Comparison of ENCODE assay signal across 8 mouse cellular contexts in genomic region chr6:136803093-136803738, GRCm38 (mm10). TPM values are rescaled to one million over a fixed set of nuclear protein-coding genes. Genes with fewer than 3 reads are reported as not detected.
DNase-seq lines count a peak whose midpoint lies in the region; ATAC-seq lines count a peak whose summit lies in the region.

No protein-coding gene starts in this region.

- peak overlapping the region; percentile 93 for H3K9ac ChIP-seq in kidney, embryonic 15.5 days
- H3K9ac ChIP-seq in hindbrain, embryonic 13.5 days: peak overlapping the region; percentile 99
- H3K9ac ChIP-seq in midbrain, embryonic 15.5 days: peak overlapping the region; percentile 96

- H3K9me3 ChIP-seq in kidney, embryonic 15.5 days (replicated peaks): no peaks in the 10 kb centered on the region
- H3K9me3 ChIP-seq in hindbrain, embryonic 13.5 days: no peaks in the 10 kb centered on the region
- no peaks in the 10 kb centered on the region for H3K9me3 ChIP-seq in midbrain, embryonic 15.5 days

- peak overlapping the region; percentile 100 for H3K27ac ChIP-seq in kidney, embryonic 15.5 days
- peak overlapping the region; percentile 100 for H3K27ac ChIP-seq in hindbrain, embryonic 13.5 days
- peak overlapping the region; percentile 100 for H3K27ac ChIP-seq in midbrain, embryonic 15.5 days

- H3K4me1 ChIP-seq in kidney, embryonic 15.5 days: peaks cover 22% of the 10 kb centered on the region
- peaks cover 20% of the 10 kb centered on the region for H3K4me1 ChIP-seq in hindbrain, embryonic 13.5 days (replicated peaks)
- peaks cover 27% of the 10 kb centered on the region for H3K4me1 ChIP-seq in midbrain, embryonic 15.5 days

- 20% methylated on average over 12 of the region's 12 CpGs for WGBS in kidney, embryonic 15.5 days
- WGBS in hindbrain, embryonic 13.5 days: 22% methylated on average over 12 of the region's 12 CpGs
- 24% methylated on average over 12 of the region's 12 CpGs for WGBS in midbrain, embryonic 15.5 days

- H3K4me3 ChIP-seq in kidney, embryonic 15.5 days (replicated peaks): peak overlapping the region; percentile 78
- H3K4me3 ChIP-seq in hindbrain, embryonic 13.5 days: peak overlapping the region; percentile 72
- peak overlapping the region; percentile 85 for H3K4me3 ChIP-seq in midbrain, embryonic 15.5 days

- H3K36me3 ChIP-seq in kidney, embryonic 15.5 days: no peaks in the 10 kb centered on the region
- H3K36me3 ChIP-seq in hindbrain, embryonic 13.5 days: no peaks in the 10 kb centered on the region
- no peaks in the 10 kb centered on the region for H3K36me3 ChIP-seq in midbrain, embryonic 15.5 days (replicated peaks)

- ATAC-seq in kidney, embryonic 15.5 days (replicated peaks; ENCODE audit: low FRiP score): peak; percentile 2; the same call in 1 of the 2 replicates
- ATAC-seq in hindbrain, embryonic 13.5 days (ENCODE audit: low FRiP score): no peak
- ATAC-seq in midbrain, embryonic 15.5 days (replicated peaks): no peak

- no peaks in the 10 kb centered on the region for H3K27me3 ChIP-seq in kidney, embryonic 15.5 days
- H3K27me3 ChIP-seq in hindbrain, embryonic 13.5 days: no peaks in the 10 kb centered on the region
- H3K27me3 ChIP-seq in midbrain, embryonic 15.5 days (replicated peaks): no peaks in the 10 kb centered on the region

- H3K4me2 ChIP-seq in kidney, embryonic 15.5 days: peak overlapping the region; percentile 88
- H3K4me2 ChIP-seq in hindbrain, embryonic 13.5 days: peak overlapping the region; percentile 81
- peak overlapping the region; percentile 85 for H3K4me2 ChIP-seq in midbrain, embryonic 15.5 days

- DNase-seq in kidney, adult 18-20 months: no peak
- peak; percentile 45 for DNase-seq in c-Kit-negative CD71-positive TER-119-positive erythroid progenitor cells, embryonic 14.5 days (ENCODE audit: low read depth, low spot score)
- no peak for DNase-seq in ovary, postnatal 10 days (ENCODE audit: low spot score)
- no peak for DNase-seq in layer of hippocampus, adult 11-12 months (ENCODE audit: low spot score)
- DNase-seq in ovary, adult 18-20 months (ENCODE audit: low spot score): no peak

RNA-seq across cellular contexts. Expression of gene Hist4h4, which starts 1.0 kb away (rescaled TPM):
- 0.68 and 0.69 TPM in 2 replicates for polyA plus RNA-seq in kidney, embryonic 15.5 days (2015; fragmentation: Nextera tagmentation; extraction: Ambion mirVana)
- 0.65 and 0.90 TPM in 2 replicates for polyA plus RNA-seq in hindbrain, embryonic 13.5 days (2015; fragmentation: Nextera tagmentation; extraction: Ambion mirVana)
- polyA plus RNA-seq in midbrain, embryonic 15.5 days (2015; fragmentation: Nextera tagmentation; extraction: Ambion mirVana): 0.77 and 0.87 TPM in 2 replicates

RNA-seq across cellular contexts. Expression of gene H2afj, which starts 4.8 kb away (rescaled TPM):
- 112 and 118 TPM in 2 replicates for polyA plus RNA-seq in kidney, embryonic 15.5 days (2015; fragmentation: Nextera tagmentation; extraction: Ambion mirVana)
- polyA plus RNA-seq in hindbrain, embryonic 13.5 days (2015; fragmentation: Nextera tagmentation; extraction: Ambion mirVana): 116 and 125 TPM in 2 replicates
- 98.3 and 103 TPM in 2 replicates for polyA plus RNA-seq in midbrain, embryonic 15.5 days (2015; fragmentation: Nextera tagmentation; extraction: Ambion mirVana)

RNA-seq across cellular contexts. Expression of gene Gucy2c, which starts 21.7 kb away (rescaled TPM):
- polyA plus RNA-seq in kidney, embryonic 15.5 days (2015; fragmentation: Nextera tagmentation; extraction: Ambion mirVana): 0.08 and 0.71 TPM in 2 replicates
- 0.09 and 0.17 TPM in 2 replicates for polyA plus RNA-seq in hindbrain, embryonic 13.5 days (2015; fragmentation: Nextera tagmentation; extraction: Ambion mirVana)
- 0.97 and 1.6 TPM in 2 replicates for polyA plus RNA-seq in midbrain, embryonic 15.5 days (2015; fragmentation: Nextera tagmentation; extraction: Ambion mirVana)

RNA-seq across cellular contexts. Expression of gene BC049715, which starts 24.2 kb away (rescaled TPM):
- 2.1 and 2.8 TPM in 2 replicates for polyA plus RNA-seq in kidney, embryonic 15.5 days (2015; fragmentation: Nextera tagmentation; extraction: Ambion mirVana)
- polyA plus RNA-seq in hindbrain, embryonic 13.5 days (2015; fragmentation: Nextera tagmentation; extraction: Ambion mirVana): 1.5 and 2.8 TPM in 2 replicates
- polyA plus RNA-seq in midbrain, embryonic 15.5 days (2015; fragmentation: Nextera tagmentation; extraction: Ambion mirVana): 1.5 and 1.8 TPM in 2 replicates

RNA-seq across cellular contexts. Expression of gene Wbp11, which starts 24.8 kb away (rescaled TPM):
- 112 and 120 TPM in 2 replicates for polyA plus RNA-seq in kidney, embryonic 15.5 days (2015; fragmentation: Nextera tagmentation; extraction: Ambion mirVana)
- 80.1 and 82.5 TPM in 2 replicates for polyA plus RNA-seq in hindbrain, embryonic 13.5 days (2015; fragmentation: Nextera tagmentation; extraction: Ambion mirVana)
- polyA plus RNA-seq in midbrain, embryonic 15.5 days (2015; fragmentation: Nextera tagmentation; extraction: Ambion mirVana): 74.2 and 79.3 TPM in 2 replicates
